Mouse (Mus musculus): ENCODE data around the gene Pik3r3. TPM values are rescaled to one million over a fixed set of nuclear protein-coding genes. Genes with fewer than 3 reads are reported as not detected.

Pik3r3 gene
- total RNA-seq, 1 experiment: 7.8 TPM

DNA sequence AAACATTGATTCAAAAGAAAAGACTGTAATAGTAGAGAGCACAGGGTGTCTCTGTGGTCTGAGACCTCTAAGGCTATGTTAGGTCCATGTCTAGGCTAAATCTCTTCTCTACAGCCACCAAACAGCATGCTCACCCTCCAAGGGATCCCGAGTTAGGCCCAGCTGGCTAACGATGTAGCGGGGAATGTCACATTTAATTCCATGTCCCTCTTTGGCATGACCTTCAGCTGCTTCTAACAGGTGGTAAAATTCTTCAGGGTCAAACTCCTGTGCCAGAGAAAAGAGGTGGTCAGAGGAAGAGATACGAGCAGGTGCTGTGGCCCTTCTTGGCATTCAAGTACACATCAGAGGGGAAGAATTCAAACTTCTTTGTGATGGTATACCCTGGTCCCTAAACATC lies 96.2 kb downstream of the Pik3r3 start:
- H3K9me3 ChIP-seq (ENCODE audit: control insufficient read depth, insufficient read depth, low read depth, low read length): no peaks in the 10 kb centered on the region
- DNase-seq (ENCODE audit: low read depth, low spot score): no peak
- TF ChIP-seq ZC3H11A (IDR thresholded peaks at IDR 0.05; ENCODE audit: borderline replicate concordance, low read depth, low read length) (no peak), CHD2 (IDR thresholded peaks at IDR 0.05; ENCODE audit: low read depth, low read length) (no peak), ZNF384 (IDR thresholded peaks at IDR 0.05; ENCODE audit: low read depth, low read length) (no peak), HCFC1 (IDR thresholded peaks at IDR 0.05; ENCODE audit: borderline replicate concordance, insufficient read depth, low read length) (no peak), MAFK (IDR thresholded peaks at IDR 0.05; ENCODE audit: insufficient read depth, low read depth, low read length) (no peak)
- H3K36me3 ChIP-seq (ENCODE audit: control insufficient read depth, insufficient read depth, low read length, poor library complexity, severe bottlenecking): peaks cover 16% of the 10 kb centered on the region
- no peak overlapping the region for H3K4me3 ChIP-seq (ENCODE audit: insufficient read depth in 1 of 2, low read depth in 1 of 2, low read length in 2 of 2, poor library complexity in 1 of 2, severe bottlenecking in 1 of 2)
- no peak overlapping the region for H3K27ac ChIP-seq (ENCODE audit: insufficient read depth, low read depth, low read length, poor library complexity, severe bottlenecking)
- no peaks in the 10 kb centered on the region for H3K4me1 ChIP-seq (ENCODE audit: control insufficient read depth in 2 of 2, insufficient read depth in 2 of 2, low read length in 2 of 2, poor library complexity in 1 of 2)
- no peak overlapping the region for H3K9ac ChIP-seq (ENCODE audit: insufficient read depth, low read depth, low read length, poor library complexity, severe bottlenecking)
- in situ Hi-C loops (cut with MboI; ENCODE audit: low sequenced_read_pairs in 2 of 2, unreplicated experiment in 2 of 2): no loop called here

- TF ChIP-seq CHD2 (IDR thresholded peaks at IDR 0.05; ENCODE audit: low read depth, low read length): no peak
- no peak for TF ChIP-seq ZNF384 (IDR thresholded peaks at IDR 0.05; ENCODE audit: low read depth, low read length)
- TF ChIP-seq MAFK (IDR thresholded peaks at IDR 0.05; ENCODE audit: insufficient read depth, low read depth, low read length): no peak
- TF ChIP-seq HCFC1 (IDR thresholded peaks at IDR 0.05; ENCODE audit: borderline replicate concordance, insufficient read depth, low read length): no peak
- TF ChIP-seq ZC3H11A (IDR thresholded peaks at IDR 0.05; ENCODE audit: borderline replicate concordance, low read depth, low read length): no peak
- DNase-seq (ENCODE audit: low read depth, low spot score): no peak
- H3K9ac ChIP-seq (ENCODE audit: insufficient read depth, low read depth, low read length, poor library complexity, severe bottlenecking): no peak overlapping the region
- in situ Hi-C loops (cut with MboI; ENCODE audit: low sequenced_read_pairs in 2 of 2, unreplicated experiment in 2 of 2): no loop called here
- H3K9me3 ChIP-seq (ENCODE audit: control insufficient read depth, insufficient read depth, low read depth, low read length): no peaks in the 10 kb centered on the region
- no peak overlapping the region for H3K27ac ChIP-seq (ENCODE audit: insufficient read depth, low read depth, low read length, poor library complexity, severe bottlenecking)
- no peaks in the 10 kb centered on the region for H3K4me1 ChIP-seq (ENCODE audit: control insufficient read depth in 2 of 2, insufficient read depth in 2 of 2, low read length in 2 of 2, poor library complexity in 1 of 2)
- peaks cover 10% of the 10 kb centered on the region for H3K36me3 ChIP-seq (ENCODE audit: control insufficient read depth, insufficient read depth, low read length, poor library complexity, severe bottlenecking)
- no peak overlapping the region for H3K4me3 ChIP-seq (ENCODE audit: insufficient read depth in 1 of 2, low read depth in 1 of 2, low read length in 2 of 2, poor library complexity in 1 of 2, severe bottlenecking in 1 of 2)
Measured at GRCm38 (mm10) chr4:116322127-116322526, 100.7 kb downstream of the Pik3r3 start.

DNA sequence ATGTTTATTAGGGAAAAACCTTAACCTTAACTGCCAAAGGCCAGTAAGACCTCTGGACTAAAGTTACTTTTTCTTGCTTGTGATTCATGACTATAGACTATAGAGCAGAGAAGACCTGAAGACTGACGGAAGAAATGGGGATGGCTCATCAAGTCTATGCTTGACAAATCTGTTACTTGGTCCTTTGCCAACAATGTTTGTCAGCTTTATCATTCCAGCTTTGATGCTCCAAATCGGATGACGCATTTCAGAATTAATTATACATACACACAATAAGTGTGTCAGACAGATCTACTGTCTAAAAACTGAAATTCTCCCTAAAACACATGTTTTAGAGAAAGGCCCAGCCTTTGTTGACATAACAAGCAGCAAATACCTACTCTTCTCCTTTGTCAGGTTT lies 107.8 kb downstream of the Pik3r3 start:
- Histone ChIP-seq H3K36me3 (ENCODE audit: control insufficient read depth, insufficient read depth, low read length, poor library complexity, severe bottlenecking) (peaks cover 2% of the 10 kb centered on the region; the same call in 1 of the 2 replicates), H3K4me1 (ENCODE audit: control insufficient read depth in 2 of 2, insufficient read depth in 2 of 2, low read length in 2 of 2, poor library complexity in 1 of 2) (no peaks in the 10 kb centered on the region), H3K4me3 (ENCODE audit: insufficient read depth in 1 of 2, low read depth in 1 of 2, low read length in 2 of 2, poor library complexity in 1 of 2, severe bottlenecking in 1 of 2) (no peak overlapping the region), H3K9me3 (ENCODE audit: control insufficient read depth, insufficient read depth, low read depth, low read length) (no peaks in the 10 kb centered on the region), H3K27ac (ENCODE audit: insufficient read depth, low read depth, low read length, poor library complexity, severe bottlenecking) (no peak overlapping the region), H3K9ac (ENCODE audit: insufficient read depth, low read depth, low read length, poor library complexity, severe bottlenecking) (no peak overlapping the region)
- no peak for TF ChIP-seq HCFC1 (IDR thresholded peaks at IDR 0.05; ENCODE audit: borderline replicate concordance, insufficient read depth, low read length)
- TF ChIP-seq MAFK (IDR thresholded peaks at IDR 0.05; ENCODE audit: insufficient read depth, low read depth, low read length): no peak
- TF ChIP-seq ZNF384 (IDR thresholded peaks at IDR 0.05; ENCODE audit: low read depth, low read length): no peak
- TF ChIP-seq CHD2 (IDR thresholded peaks at IDR 0.05; ENCODE audit: low read depth, low read length): no peak
- TF ChIP-seq ZC3H11A (IDR thresholded peaks at IDR 0.05; ENCODE audit: borderline replicate concordance, low read depth, low read length): no peak
- in situ Hi-C loops (cut with MboI; ENCODE audit: low sequenced_read_pairs in 2 of 2, unreplicated experiment in 2 of 2): no loop called here
- DNase-seq (ENCODE audit: low read depth, low spot score): no peak

- H3K36me3 ChIP-seq (ENCODE audit: control insufficient read depth, insufficient read depth, low read length, poor library complexity, severe bottlenecking): no peaks in the 10 kb centered on the region
- in situ Hi-C loops (cut with MboI; ENCODE audit: low sequenced_read_pairs in 2 of 2, unreplicated experiment in 2 of 2): no loop called here
- DNase-seq (ENCODE audit: low read depth, low spot score): peak; percentile 4
- no peak overlapping the region for H3K9ac ChIP-seq (ENCODE audit: insufficient read depth, low read depth, low read length, poor library complexity, severe bottlenecking)
- H3K4me3 ChIP-seq (ENCODE audit: insufficient read depth in 1 of 2, low read depth in 1 of 2, low read length in 2 of 2, poor library complexity in 1 of 2, severe bottlenecking in 1 of 2): 0 out of 4 replicates have a peak overlapping the region, but pooled peaks of 1 of the 2 experiments have one; percentile 24
- no peak for TF ChIP-seq HCFC1 (IDR thresholded peaks at IDR 0.05; ENCODE audit: borderline replicate concordance, insufficient read depth, low read length)
- TF ChIP-seq MAFK (IDR thresholded peaks at IDR 0.05; ENCODE audit: insufficient read depth, low read depth, low read length): no peak
- TF ChIP-seq CHD2 (IDR thresholded peaks at IDR 0.05; ENCODE audit: low read depth, low read length): peak; percentile 61; the same call in 1 of the 2 replicates
- H3K4me1 ChIP-seq (ENCODE audit: control insufficient read depth in 2 of 2, insufficient read depth in 2 of 2, low read length in 2 of 2, poor library complexity in 1 of 2): no peaks in the 10 kb centered on the region
- H3K27ac ChIP-seq (ENCODE audit: insufficient read depth, low read depth, low read length, poor library complexity, severe bottlenecking): no peak overlapping the region
- no peaks in the 10 kb centered on the region for H3K9me3 ChIP-seq (ENCODE audit: control insufficient read depth, insufficient read depth, low read depth, low read length)
Measured at GRCm38 (mm10) chr4:116336294-116336693, 114.9 kb downstream of the Pik3r3 start.

- TF ChIP-seq ZC3H11A (IDR thresholded peaks at IDR 0.05; ENCODE audit: borderline replicate concordance, low read depth, low read length) (peak; percentile 50; the same call in 1 of the 2 replicates), CHD2 (IDR thresholded peaks at IDR 0.05; ENCODE audit: low read depth, low read length) (no peak), MAFK (IDR thresholded peaks at IDR 0.05; ENCODE audit: insufficient read depth, low read depth, low read length) (no peak), ZNF384 (IDR thresholded peaks at IDR 0.05; ENCODE audit: low read depth, low read length) (no peak), HCFC1 (IDR thresholded peaks at IDR 0.05; ENCODE audit: borderline replicate concordance, insufficient read depth, low read length) (no peak)
- H3K27ac ChIP-seq (ENCODE audit: insufficient read depth, low read depth, low read length, poor library complexity, severe bottlenecking): no peak overlapping the region
- no peaks in the 10 kb centered on the region for H3K36me3 ChIP-seq (ENCODE audit: control insufficient read depth, insufficient read depth, low read length, poor library complexity, severe bottlenecking)
- H3K9me3 ChIP-seq (ENCODE audit: control insufficient read depth, insufficient read depth, low read depth, low read length): no peaks in the 10 kb centered on the region
- no peak overlapping the region for H3K9ac ChIP-seq (ENCODE audit: insufficient read depth, low read depth, low read length, poor library complexity, severe bottlenecking)
- H3K4me1 ChIP-seq (ENCODE audit: control insufficient read depth in 2 of 2, insufficient read depth in 2 of 2, low read length in 2 of 2, poor library complexity in 1 of 2): no peaks in the 10 kb centered on the region
- peak; percentile 31 for DNase-seq (ENCODE audit: low read depth, low spot score)
- in situ Hi-C loops (cut with MboI; ENCODE audit: low sequenced_read_pairs in 2 of 2, unreplicated experiment in 2 of 2): no loop called here
- no peak overlapping the region for H3K4me3 ChIP-seq (ENCODE audit: insufficient read depth in 1 of 2, low read depth in 1 of 2, low read length in 2 of 2, poor library complexity in 1 of 2, severe bottlenecking in 1 of 2)
Measured at GRCm38 (mm10) chr4:116342119-116342518, 120.7 kb downstream of the Pik3r3 start.

All from ES-E14 (cell line).